Mouse (Mus musculus) thymus, postnatal 4 days (tissue): ENCODE results near the gene Col1a1.
A peak's percentile ranks its signal among the peaks of the same experiment; 100 is the strongest.
"Not testable (repeated sequence)": the region's sequence is repeated elsewhere in the genome, so short reads cannot be mapped to it uniquely, and the experiment has no call there.

Experiments
- DNase-seq: peaks from one replicate; pipeline ENCODE4 v3.0.0; 2021

The Col1a1 gene

GRCm38 (mm10) chr11:94939280-94939679, 3.3 kb downstream of the Col1a1 start:
- DNase-seq, result peak; percentile 84

GRCm38 (mm10) chr11:94941121-94941520, 5.1 kb downstream of the Col1a1 start:
- DNase-seq, result peak; percentile 34

- no peak for DNase-seq
Measured at GRCm38 (mm10) chr11:94941776-94942175, 5.8 kb downstream of the Col1a1 start.

GRCm38 (mm10) chr11:94942282-94943023, 6.4 kb downstream of the Col1a1 start:
- DNase-seq, result peak; percentile 79

GRCm38 (mm10) chr11:94943054-94943453, 7.0 kb downstream of the Col1a1 start:
- DNase-seq, result no peak

- peak; percentile 53 for DNase-seq
Measured at GRCm38 (mm10) chr11:94944295-94944694, 8.3 kb downstream of the Col1a1 start.

- DNase-seq, result no peak
Measured at GRCm38 (mm10) chr11:94945236-94945635, 9.2 kb downstream of the Col1a1 start.

- no peak for DNase-seq
Measured at GRCm38 (mm10) chr11:94952169-94952568, 16.1 kb downstream of the Col1a1 start.

GRCm38 (mm10) chr11:94955103-94955502, 19.1 kb downstream of the Col1a1 start:
- no peak for DNase-seq

GRCm38 (mm10) chr11:94957693-94958064, 21.7 kb downstream of the Col1a1 start:
- DNase-seq, result no peak

- no peak for DNase-seq
Measured at GRCm38 (mm10) chr11:94958065-94958858, 22.2 kb downstream of the Col1a1 start.

- no peak for DNase-seq
Measured at GRCm38 (mm10) chr11:94962534-94963101, 26.6 kb downstream of the Col1a1 start.

GRCm38 (mm10) chr11:94967419-94967818, 31.4 kb downstream of the Col1a1 start, which contains the start of gene Hils1:
Gene Hils1, plus strand, starts transcription at chr11:94967593.
- DNase-seq, result no peak

GRCm38 (mm10) chr11:94968187-94968586, 32.2 kb downstream of the Col1a1 start:
- DNase-seq, result no peak

- not testable (repeated sequence) for DNase-seq
Measured at GRCm38 (mm10) chr11:94969709-94970108, 33.7 kb downstream of the Col1a1 start.

- DNase-seq, result peak; percentile 71
Measured at GRCm38 (mm10) chr11:94970210-94970943, 34.4 kb downstream of the Col1a1 start.

- no peak for DNase-seq
Measured at GRCm38 (mm10) chr11:94971895-94972615, 36.0 kb downstream of the Col1a1 start.

- DNase-seq, result no peak
Measured at GRCm38 (mm10) chr11:94972887-94973286, 36.9 kb downstream of the Col1a1 start.

- DNase-seq, result no peak
Measured at GRCm38 (mm10) chr11:94973313-94973712, 37.3 kb downstream of the Col1a1 start.

- no peak for DNase-seq
Measured at GRCm38 (mm10) chr11:94974951-94975350, 38.9 kb downstream of the Col1a1 start.

GRCm38 (mm10) chr11:94976199-94976598, 40.2 kb downstream of the Col1a1 start, which contains the start of gene Sgca:
Gene Sgca, minus strand, starts transcription at chr11:94976327.
- no peak for DNase-seq
